Mouse (Mus musculus) brain, embryonic 14.5 days (tissue): Measurements from ENCODE around the gene Nceh1.

Experiments
- CTCF ChIP-seq: fragments of 200-500 bp; IDR thresholded peaks from 2 replicates; pipeline ENCODE4 v1.5.1; 2012; ENCODE audit warnings: inconsistent platforms, mild to moderate bottlenecking, moderate library complexity, borderline replicate concordance; ENCODE audit not compliant: insufficient read depth, insufficient read length; ENCODE audit errors: extremely low read depth
- POLR2A ChIP-seq: fragments of 200-500 bp; IDR thresholded peaks from 2 replicates; pipeline ENCODE4 v1.6.1; 2012; ENCODE audit warnings: mild to moderate bottlenecking, inconsistent platforms, borderline replicate concordance; ENCODE audit not compliant: poor library complexity, insufficient read depth, insufficient read length, severe bottlenecking; ENCODE audit errors: extremely low read depth

DNA sequence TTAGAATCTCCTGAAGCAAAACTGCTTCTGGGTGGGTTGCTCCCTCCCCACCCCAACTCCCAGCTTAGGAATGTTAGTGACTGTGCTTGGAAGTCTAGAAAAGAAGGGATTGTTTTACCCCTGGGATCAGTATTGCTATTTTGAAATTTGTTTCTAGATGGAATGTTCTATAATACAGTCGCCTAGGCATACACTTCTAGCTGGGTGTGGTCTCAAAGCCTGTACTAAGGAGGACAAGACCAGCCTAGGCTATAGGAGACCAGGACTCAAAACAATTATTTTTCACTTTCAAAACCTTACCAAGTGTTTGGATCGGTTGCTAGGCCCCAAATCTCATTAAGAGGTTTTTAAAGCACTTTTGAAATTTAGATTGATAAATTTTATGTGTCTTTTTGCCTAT is 28.5 kb upstream of the Nceh1 start:
- TF ChIP-seq CTCF (no peak), POLR2A (no peak)
